Mouse (Mus musculus) heart, adult 8-10 months (tissue): ENCODE measurements around the gene Vmn2r85. TPM values are rescaled to one million over a fixed set of nuclear protein-coding genes. Genes with fewer than 3 reads are reported as not detected.
"Not testable (repeated sequence)": the region's sequence is repeated elsewhere in the genome, so short reads cannot be mapped to it uniquely, and the experiment has no call there.

Experiments
- DNase-seq: peaks from one replicate; pipeline ENCODE4 v3.0.0; 2022; ENCODE audit warnings: low spot score
- total RNA-seq, 4 experiments: library from RNA; stranded (reverse); gene quantifications; 2 replicates each; pipeline ENCODE4 v1.2.4; 2022

Gene Vmn2r85
- not detected for total RNA-seq

DNA sequence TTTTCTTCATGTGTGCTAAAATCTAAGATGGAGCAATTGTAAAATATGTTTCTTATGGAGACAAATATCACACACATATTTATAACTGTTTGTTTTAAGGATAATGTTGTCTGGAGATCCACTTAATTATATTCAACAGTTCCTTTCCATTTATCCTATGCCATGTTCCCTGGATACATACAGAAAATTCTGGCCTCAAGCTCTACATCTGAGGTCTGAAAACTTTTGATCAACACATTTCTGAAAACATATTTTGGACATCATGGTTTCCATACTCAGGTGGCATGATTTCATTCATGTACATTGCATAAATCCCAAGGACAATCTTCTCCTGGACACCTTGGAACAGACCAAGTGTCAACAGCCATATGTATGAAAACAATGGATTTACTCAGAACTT, at the start of gene Vmn2r85:
Vmn2r85 (minus strand) TSS at position 101 of the 400 bp plus-strand sequence.
- DNase-seq: not testable (repeated sequence)

DNA sequence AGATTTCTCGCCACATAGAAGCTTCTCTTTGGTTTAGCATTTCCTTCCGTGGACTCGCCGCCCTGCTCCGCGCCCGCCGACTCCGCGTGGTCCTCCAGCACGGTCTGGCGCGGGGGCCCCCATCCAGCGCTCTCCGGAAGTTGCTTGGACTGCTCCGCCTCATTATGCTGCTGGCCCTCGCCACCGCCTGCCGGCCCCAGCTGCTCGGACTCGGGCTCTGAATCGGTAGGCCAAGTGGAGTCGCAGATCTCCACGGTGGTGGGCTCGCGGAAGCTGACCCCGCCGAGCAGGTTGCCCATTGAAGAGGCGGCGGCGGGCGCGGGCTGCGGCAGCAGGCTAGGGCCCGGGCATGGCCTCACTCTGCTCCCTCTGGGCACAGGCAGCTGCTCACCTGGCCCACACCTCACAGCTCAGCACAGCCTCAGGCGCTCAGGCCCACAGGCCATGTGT, 40.8 kb upstream of the Vmn2r85 start:
- no peak for DNase-seq

- DNase-seq: not testable (repeated sequence)
These were observed 26.4 kb upstream of the Vmn2r85 start, which contains the start of gene Vmn2r86 for GRCm38 (mm10) chr10:130455950-130456349. TSS of gene Vmn2r86 (minus strand) at chr10:130456050.

GRCm38 (mm10) chr10:130444776-130445175, 15.3 kb upstream of the Vmn2r85 start:
- no peak for DNase-seq

DNA sequence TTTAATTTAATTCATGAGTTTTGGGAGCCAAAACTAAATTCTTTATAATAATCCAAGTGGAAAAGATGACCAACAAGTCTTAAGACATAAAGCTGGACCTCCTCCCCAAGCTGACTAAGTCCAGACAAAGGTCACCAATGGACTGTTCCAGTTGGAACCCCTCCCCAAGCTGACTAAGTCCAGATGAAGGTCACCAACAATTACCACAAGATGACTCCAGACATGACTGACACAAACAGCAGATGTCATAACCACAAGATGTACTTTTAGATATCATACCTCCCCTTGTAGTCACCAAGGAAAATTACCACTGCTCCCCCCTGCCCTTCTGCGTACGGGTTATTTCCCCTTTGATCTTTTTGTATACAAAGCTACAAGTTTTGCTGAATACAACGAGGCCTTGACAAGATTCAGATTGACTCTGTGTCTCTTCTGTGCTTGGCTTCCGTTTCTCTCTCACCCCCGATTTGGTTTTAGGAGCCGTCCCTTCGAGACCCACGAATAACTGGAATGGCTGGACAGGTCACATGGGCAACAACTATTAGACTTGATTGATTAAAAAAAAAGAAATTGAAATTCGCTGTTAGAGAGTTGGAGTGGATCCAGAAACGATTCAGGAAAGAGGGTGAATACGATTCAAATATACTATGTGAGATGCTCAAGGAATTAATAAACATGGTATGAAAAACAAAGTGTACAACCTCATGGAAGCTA, 4.8 kb upstream of the Vmn2r85 start:
- not testable (repeated sequence) for DNase-seq

DNA sequence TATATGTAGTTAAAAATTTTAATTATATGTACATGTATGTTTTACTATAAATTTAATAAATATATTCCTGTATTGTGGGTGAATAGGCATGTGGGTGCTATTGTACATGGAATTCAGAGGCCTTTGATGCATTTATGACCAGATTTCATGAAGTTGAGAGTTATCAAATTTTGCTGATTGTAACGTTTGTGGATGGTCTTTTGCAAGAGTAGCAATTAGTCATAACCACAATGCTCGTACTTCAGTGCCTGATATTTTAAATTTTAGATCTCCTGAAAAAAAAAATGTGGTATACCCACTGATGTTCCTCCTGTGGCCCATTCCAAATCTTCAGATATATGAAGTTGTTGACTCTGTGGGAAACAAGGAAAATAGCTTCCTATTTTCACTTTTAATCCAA, 7.1 kb downstream of the Vmn2r85 start:
- not testable (repeated sequence) for DNase-seq

GRCm38 (mm10) chr10:130420401-130420800, 9.1 kb downstream of the Vmn2r85 start:
- no peak for DNase-seq

DNA sequence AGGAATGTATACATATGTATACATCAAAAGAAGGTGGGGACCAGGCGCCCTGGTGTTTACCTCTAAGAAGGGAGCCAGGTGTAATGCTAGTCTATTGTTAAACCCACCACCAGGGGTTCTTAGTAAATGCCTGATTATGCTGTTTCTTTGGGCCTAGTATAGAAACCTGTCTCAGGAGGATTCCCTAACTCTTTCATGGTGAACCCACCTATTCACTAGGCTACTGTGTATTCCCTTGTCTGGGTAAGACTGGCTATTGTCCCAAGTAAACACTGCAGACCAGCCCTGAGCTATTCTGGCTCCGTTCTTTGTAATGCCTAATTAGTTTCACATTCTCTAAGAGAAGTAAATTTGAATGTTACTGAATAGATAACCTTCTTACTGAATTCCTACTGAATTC, 9.5 kb downstream of the Vmn2r85 start:
- DNase-seq: not testable (repeated sequence)

DNA sequence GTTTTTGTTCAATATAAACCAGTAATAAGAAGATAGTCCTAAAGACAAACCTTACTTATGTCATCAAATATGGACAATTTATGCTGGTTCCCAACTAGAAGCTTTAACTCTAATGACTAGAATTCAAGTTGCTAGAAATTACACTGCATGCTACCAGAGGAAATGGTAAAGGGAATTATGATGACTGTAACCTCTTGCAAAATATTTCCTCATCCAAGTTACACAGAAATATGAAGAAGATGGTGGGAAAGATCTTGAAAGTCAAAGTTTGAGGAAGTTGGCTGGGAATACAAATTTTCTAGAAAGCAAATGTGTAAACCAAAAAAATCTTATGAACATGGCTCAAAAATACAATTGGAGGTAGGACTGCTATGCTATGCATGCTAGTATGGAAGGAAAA, 13.2 kb downstream of the Vmn2r85 start:
- DNase-seq: not testable (repeated sequence)

- not testable (repeated sequence) for DNase-seq
These were observed 17.3 kb downstream of the Vmn2r85 start for GRCm38 (mm10) chr10:130412167-130412698.

DNA sequence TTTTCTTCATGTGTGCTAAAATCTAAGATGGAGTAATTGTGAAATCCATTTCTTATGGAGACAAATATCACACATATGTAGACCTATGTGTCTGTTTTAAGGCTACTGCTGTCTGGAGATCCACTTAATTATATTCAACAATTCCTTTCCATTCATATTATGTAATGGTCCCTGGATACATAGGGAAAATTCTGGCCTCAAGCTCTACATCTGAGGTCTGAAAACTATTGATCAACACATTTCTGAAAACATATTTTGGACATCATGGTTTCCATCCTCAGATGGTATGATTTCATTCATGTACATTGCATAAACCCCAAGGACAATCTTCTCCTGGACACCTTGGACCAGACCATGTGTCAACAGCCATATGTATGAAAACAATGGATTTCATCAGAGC, 35.3 kb downstream of the Vmn2r85 start, which contains the start of gene Vmn2r84:
Vmn2r84 (minus strand) TSS at position 101 of the 400 bp plus-strand sequence.
- DNase-seq: no peak

GRCm38 (mm10) chr10:130375145-130375544, 54.4 kb downstream of the Vmn2r85 start:
- DNase-seq: no peak

DNA sequence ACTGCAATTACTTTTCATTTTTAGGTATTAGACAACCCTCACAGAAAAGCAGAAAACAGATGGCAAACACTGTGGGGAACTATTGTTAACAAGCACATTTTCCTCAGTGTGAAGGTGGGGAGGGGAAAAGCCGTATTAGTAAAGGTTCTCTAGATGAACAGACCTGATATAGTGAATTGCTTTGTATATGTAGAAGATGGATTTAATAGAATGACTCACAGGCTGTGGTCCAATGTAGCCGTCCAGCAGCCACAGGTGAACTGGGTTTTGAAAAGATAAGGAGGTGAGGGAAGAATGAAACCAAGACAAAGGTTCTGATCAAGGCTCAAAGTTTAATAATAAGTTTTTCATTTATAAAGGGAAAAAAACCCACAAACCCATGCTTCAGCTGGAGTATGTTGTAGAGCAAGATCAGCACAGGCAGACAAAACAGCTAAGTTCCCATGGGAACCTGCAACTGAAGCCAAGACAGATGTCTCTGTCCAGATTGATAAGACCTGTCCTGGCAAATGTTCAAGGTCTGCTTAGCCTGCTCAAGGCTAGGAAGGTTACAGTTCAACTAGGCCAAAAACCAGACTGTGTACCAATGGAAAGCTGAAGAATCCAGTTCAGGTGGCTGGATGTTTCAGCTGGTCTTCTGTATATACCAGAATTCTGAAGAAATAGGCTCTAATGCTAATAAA, 56.9 kb downstream of the Vmn2r85 start:
- DNase-seq: no peak

DNA sequence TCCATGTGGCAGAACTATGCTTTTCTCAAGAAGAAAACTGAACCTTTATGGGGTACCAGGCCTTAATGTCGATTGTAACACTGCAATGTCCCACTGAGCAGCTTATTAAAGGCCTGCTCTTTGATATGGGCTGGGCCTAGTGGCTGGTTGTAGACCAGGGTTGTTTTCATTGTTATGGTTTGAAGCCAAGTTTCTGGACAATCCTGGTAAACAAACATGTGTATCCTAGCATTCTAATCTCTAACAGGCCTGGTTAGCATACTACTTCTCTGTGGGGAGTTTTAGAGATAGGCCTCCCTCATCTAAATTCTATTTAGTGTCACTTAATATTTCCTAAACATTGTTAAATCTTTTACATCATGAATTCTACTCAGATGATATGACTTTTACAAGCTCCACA, 57.9 kb downstream of the Vmn2r85 start:
- DNase-seq: no peak

DNA sequence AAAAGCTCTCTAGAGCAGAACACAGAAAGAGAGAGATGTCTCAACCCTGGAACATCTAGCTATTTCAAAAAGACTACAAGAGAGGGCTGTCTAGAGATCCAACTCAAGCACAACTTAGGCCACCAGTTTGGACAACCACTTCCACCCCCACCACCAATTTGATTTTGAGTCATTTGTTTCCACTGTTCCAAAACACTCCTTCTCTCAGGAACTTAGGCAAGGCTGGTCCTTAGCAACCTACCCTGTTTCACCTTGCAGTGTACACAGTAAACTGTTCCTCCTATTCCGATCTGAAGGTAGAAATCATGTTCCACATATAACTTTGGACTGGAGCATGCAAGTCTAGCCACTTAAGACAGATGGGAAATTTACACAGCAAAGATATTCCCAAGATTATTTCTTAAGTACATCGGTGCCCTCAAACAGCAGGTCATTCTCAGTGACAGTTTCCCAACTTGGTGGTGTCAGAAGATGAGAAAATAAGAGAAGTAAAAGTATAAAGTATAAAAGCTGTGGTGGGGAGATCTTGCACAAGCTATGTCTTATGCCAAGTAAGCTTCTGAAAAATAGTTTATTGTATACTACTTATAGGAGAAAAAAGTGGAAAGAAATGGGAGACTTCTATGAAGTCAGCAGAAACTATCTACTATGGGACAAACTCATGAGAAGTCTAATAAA, 59.4 kb downstream of the Vmn2r85 start:
- no peak for DNase-seq

- no peak for DNase-seq
These were observed 61.1 kb downstream of the Vmn2r85 start for GRCm38 (mm10) chr10:130368384-130368783.

GRCm38 (mm10) chr10:130364766-130365165, 64.7 kb downstream of the Vmn2r85 start:
- DNase-seq: no peak

Other genes with a start within 250 kb of the Vmn2r85 start
- gene Olfr826, start 245.5 kb downstream of the Vmn2r85 start, total RNA-seq: not detected
- gene Olfr827, start 215.3 kb downstream of the Vmn2r85 start, total RNA-seq: not detected
- gene Neurod4, start 149.5 kb downstream of the Vmn2r85 start, total RNA-seq: not detected
- gene Tespa1, start 106.8 kb downstream of the Vmn2r85 start, total RNA-seq: under 1 TPM in 3 of 4 experiments, not detected in 1; 0.26 to 0.47 (median 0.37) TPM
- gene Vmn2r84, start 35.4 kb downstream of the Vmn2r85 start, total RNA-seq: not detected
- not detected for gene Vmn2r86, start 26.3 kb upstream of the Vmn2r85 start, total RNA-seq
- not detected for gene Vmn2r87, start 67.7 kb upstream of the Vmn2r85 start, total RNA-seq